Mouse (Mus musculus): ENCODE results near the gene Cxcl9. TPM values are rescaled to one million over a fixed set of nuclear protein-coding genes. Genes with fewer than 3 reads are reported as not detected.
A peak's percentile ranks its signal among the peaks of the same experiment; 100 is the strongest.

The Cxcl9 gene
- polyA plus RNA-seq, 1 experiment from 2014 or later: 0.05 TPM

- H3K9ac ChIP-seq (ENCODE audit: low read depth, low read length): no peak within 1 kb of the TSS
- WGBS: 84% methylated on average over 17 of the region's 17 CpGs
- peak within 1 kb of the TSS; percentile 38 for H3K4me2 ChIP-seq (replicated peaks; ENCODE audit: low read depth)
- no peaks in the 10 kb centered on the region for H3K9me3 ChIP-seq (ENCODE audit: control insufficient read depth)
- H3K36me3 ChIP-seq (ENCODE audit: control insufficient read depth, insufficient read depth): no peaks in the 10 kb centered on the region
- ATAC-seq: no peak
- no peak for TF ChIP-seq CTCF (IDR thresholded peaks at IDR 0.05; ENCODE audit: low read depth)
- H3K4me1 ChIP-seq (replicated peaks; ENCODE audit: control insufficient read depth, insufficient read depth, low read length): no peaks in the 10 kb centered on the region; the same call in 1 of the 2 replicates
- no peaks in the 10 kb centered on the region for H3K27me3 ChIP-seq (replicated peaks; ENCODE audit: control insufficient read depth, insufficient read depth, low read length)
- H3K4me3 ChIP-seq (ENCODE audit: low read depth, low read length): peak within 1 kb of the TSS; percentile 12; the same call in 1 of the 2 replicates
- peak within 1 kb of the TSS; percentile 50 for H3K27ac ChIP-seq (ENCODE audit: low read depth, low read length)
Measured at GRCm38 (mm10) chr5:92331635-92332338, 3.9 kb upstream of the Cxcl9 start, which contains the start of gene Art3. Gene Art3, plus strand, starts transcription at chr5:92331827.

GRCm38 (mm10) chr5:92331122-92331521 is 3.2 kb upstream of the Cxcl9 start:
- Histone ChIP-seq H3K27me3 (replicated peaks; ENCODE audit: control insufficient read depth, insufficient read depth, low read length) (no peaks in the 10 kb centered on the region), H3K4me3 (ENCODE audit: low read depth, low read length) (no peak overlapping the region), H3K27ac (ENCODE audit: low read depth, low read length) (no peak overlapping the region), H3K4me1 (replicated peaks; ENCODE audit: control insufficient read depth, insufficient read depth, low read length) (no peaks in the 10 kb centered on the region; the same call in 1 of the 2 replicates), H3K36me3 (ENCODE audit: control insufficient read depth, insufficient read depth) (no peaks in the 10 kb centered on the region), H3K9ac (ENCODE audit: low read depth, low read length) (no peak overlapping the region), H3K9me3 (ENCODE audit: control insufficient read depth) (no peaks in the 10 kb centered on the region), H3K4me2 (replicated peaks; ENCODE audit: low read depth) (no peak overlapping the region)
- no peak for ATAC-seq
- TF ChIP-seq CTCF (IDR thresholded peaks at IDR 0.05; ENCODE audit: low read depth): no peak
- 89% methylated on average over 12 of the region's 12 CpGs for WGBS

GRCm38 (mm10) chr5:92327367-92327766 is 512 bp downstream of the Cxcl9 start:
- ATAC-seq: no peak
- H3K27me3 ChIP-seq (replicated peaks; ENCODE audit: control insufficient read depth, insufficient read depth, low read length): no peaks in the 10 kb centered on the region
- H3K4me3 ChIP-seq (ENCODE audit: low read depth, low read length): no peak overlapping the region
- H3K4me1 ChIP-seq (replicated peaks; ENCODE audit: control insufficient read depth, insufficient read depth, low read length): no peaks in the 10 kb centered on the region; the same call in 1 of the 2 replicates
- H3K9ac ChIP-seq (ENCODE audit: low read depth, low read length): no peak overlapping the region
- H3K9me3 ChIP-seq (ENCODE audit: control insufficient read depth): no peaks in the 10 kb centered on the region
- H3K27ac ChIP-seq (ENCODE audit: low read depth, low read length): no peak overlapping the region
- H3K36me3 ChIP-seq (ENCODE audit: control insufficient read depth, insufficient read depth): no peaks in the 10 kb centered on the region
- 58% methylated on average over 6 of the region's 6 CpGs for WGBS
- no peak for TF ChIP-seq CTCF (IDR thresholded peaks at IDR 0.05; ENCODE audit: low read depth)
- no peak overlapping the region for H3K4me2 ChIP-seq (replicated peaks; ENCODE audit: low read depth)

- Histone ChIP-seq H3K4me3 (ENCODE audit: low read depth, low read length) (no peak overlapping the region), H3K9me3 (ENCODE audit: control insufficient read depth) (no peaks in the 10 kb centered on the region), H3K36me3 (ENCODE audit: control insufficient read depth, insufficient read depth) (no peaks in the 10 kb centered on the region), H3K27me3 (replicated peaks; ENCODE audit: control insufficient read depth, insufficient read depth, low read length) (no peaks in the 10 kb centered on the region), H3K4me2 (replicated peaks; ENCODE audit: low read depth) (no peak overlapping the region), H3K9ac (ENCODE audit: low read depth, low read length) (no peak overlapping the region), H3K4me1 (replicated peaks; ENCODE audit: control insufficient read depth, insufficient read depth, low read length) (no peaks in the 10 kb centered on the region), H3K27ac (ENCODE audit: low read depth, low read length) (no peak overlapping the region)
- 75% methylated on average over 5 of the region's 5 CpGs for WGBS
- ATAC-seq: no peak
- no peak for TF ChIP-seq CTCF (IDR thresholded peaks at IDR 0.05; ENCODE audit: low read depth)
Measured at GRCm38 (mm10) chr5:92323264-92323663, 4.6 kb downstream of the Cxcl9 start.

GRCm38 (mm10) chr5:92322612-92323011 is 5.3 kb downstream of the Cxcl9 start:
- TF ChIP-seq CTCF (IDR thresholded peaks at IDR 0.05; ENCODE audit: low read depth): no peak
- Histone ChIP-seq H3K9me3 (ENCODE audit: control insufficient read depth) (no peaks in the 10 kb centered on the region), H3K27me3 (replicated peaks; ENCODE audit: control insufficient read depth, insufficient read depth, low read length) (no peaks in the 10 kb centered on the region), H3K4me1 (replicated peaks; ENCODE audit: control insufficient read depth, insufficient read depth, low read length) (no peaks in the 10 kb centered on the region), H3K27ac (ENCODE audit: low read depth, low read length) (no peak overlapping the region), H3K9ac (ENCODE audit: low read depth, low read length) (no peak overlapping the region), H3K4me2 (replicated peaks; ENCODE audit: low read depth) (no peak overlapping the region), H3K36me3 (ENCODE audit: control insufficient read depth, insufficient read depth) (no peaks in the 10 kb centered on the region), H3K4me3 (ENCODE audit: low read depth, low read length) (no peak overlapping the region)
- WGBS: 72% methylated on average over 4 of the region's 4 CpGs
- ATAC-seq: no peak

- Histone ChIP-seq H3K36me3 (ENCODE audit: control insufficient read depth, insufficient read depth) (no peaks in the 10 kb centered on the region), H3K9me3 (ENCODE audit: control insufficient read depth) (no peaks in the 10 kb centered on the region), H3K4me1 (replicated peaks; ENCODE audit: control insufficient read depth, insufficient read depth, low read length) (no peaks in the 10 kb centered on the region), H3K27me3 (replicated peaks; ENCODE audit: control insufficient read depth, insufficient read depth, low read length) (no peaks in the 10 kb centered on the region), H3K4me3 (ENCODE audit: low read depth, low read length) (no peak overlapping the region), H3K9ac (ENCODE audit: low read depth, low read length) (no peak overlapping the region), H3K4me2 (replicated peaks; ENCODE audit: low read depth) (no peak overlapping the region), H3K27ac (ENCODE audit: low read depth, low read length) (no peak overlapping the region)
- 50% methylated on average over 8 of the region's 8 CpGs for WGBS
- peak; percentile 25 for TF ChIP-seq CTCF (IDR thresholded peaks at IDR 0.05; ENCODE audit: low read depth)
- ATAC-seq: no peak
Measured at GRCm38 (mm10) chr5:92321631-92322400, 6.1 kb downstream of the Cxcl9 start.

Data from intestine, postnatal 0 days (tissue).